Mouse (Mus musculus) CD4-positive, CD25-positive, alpha-beta regulatory T cell, adult 2 months (primary cell): ENCODE results near the gene Actn1.
"Not testable (repeated sequence)": the region's sequence is repeated elsewhere in the genome, so short reads cannot be mapped to it uniquely, and the experiment has no call there.

Experiments used
- DNase-seq: peaks from one replicate; pipeline ENCODE4 v3.0.0-alpha.2; 2012; ENCODE audit warnings: low read depth, low spot score

Actn1 gene

DNA sequence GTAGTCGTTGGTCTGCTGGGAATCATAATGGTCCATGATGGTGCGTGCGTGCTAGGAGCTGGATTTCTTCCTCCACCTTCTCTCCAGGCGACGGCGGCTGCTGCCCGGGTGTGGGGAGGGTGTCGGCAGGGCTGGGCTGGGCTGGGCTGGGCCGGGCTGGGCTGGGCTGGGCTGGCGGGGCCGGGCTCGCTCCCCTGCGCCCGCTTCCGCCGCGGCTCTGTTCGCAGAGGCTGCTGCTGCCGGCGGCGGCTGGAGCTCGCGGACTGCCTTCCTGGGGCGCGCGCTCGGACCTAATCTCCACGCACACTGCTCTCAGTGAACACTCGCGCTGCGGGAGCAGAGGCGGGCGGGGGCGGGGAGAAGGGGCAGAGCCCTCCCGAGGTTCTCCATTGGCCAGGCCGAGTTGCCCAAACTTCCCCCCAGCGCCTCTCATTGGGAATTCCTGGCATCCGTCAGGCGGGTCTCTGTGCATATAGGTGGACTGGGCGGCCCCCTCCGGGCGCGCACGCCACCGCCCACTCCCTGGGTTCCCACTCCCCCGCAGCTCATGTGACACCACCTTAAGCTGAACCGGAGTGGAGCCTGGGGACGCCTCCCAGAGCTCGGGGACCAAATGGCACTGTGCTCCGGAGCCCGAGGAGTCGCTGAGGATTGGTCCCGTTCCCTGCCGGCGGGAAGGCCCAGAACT lies at the start of gene Actn1:
TSS of gene Actn1 (minus strand) at position 316 of the 688 bp plus-strand sequence.
- peak; percentile 76 for DNase-seq

DNA sequence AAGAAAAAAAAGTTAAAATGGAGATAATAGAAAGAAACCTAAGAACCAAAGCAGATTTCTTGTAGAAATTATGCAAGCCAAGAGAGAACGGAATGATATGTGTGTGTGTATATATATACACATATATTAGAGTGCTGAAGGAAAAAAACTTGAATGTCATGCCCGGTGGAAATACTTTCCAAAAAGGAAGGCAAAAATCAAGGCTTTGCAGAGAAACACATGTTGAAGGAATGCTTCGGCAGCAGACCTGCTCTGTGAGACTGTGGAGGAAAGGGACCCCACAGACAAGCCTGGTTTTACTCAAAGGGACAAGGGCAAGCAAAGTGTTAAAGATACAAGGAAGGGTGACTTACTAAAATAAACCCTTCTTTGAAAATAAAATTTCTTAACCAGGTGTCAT lies 47.4 kb upstream of the Actn1 start:
- DNase-seq, result no peak

DNA sequence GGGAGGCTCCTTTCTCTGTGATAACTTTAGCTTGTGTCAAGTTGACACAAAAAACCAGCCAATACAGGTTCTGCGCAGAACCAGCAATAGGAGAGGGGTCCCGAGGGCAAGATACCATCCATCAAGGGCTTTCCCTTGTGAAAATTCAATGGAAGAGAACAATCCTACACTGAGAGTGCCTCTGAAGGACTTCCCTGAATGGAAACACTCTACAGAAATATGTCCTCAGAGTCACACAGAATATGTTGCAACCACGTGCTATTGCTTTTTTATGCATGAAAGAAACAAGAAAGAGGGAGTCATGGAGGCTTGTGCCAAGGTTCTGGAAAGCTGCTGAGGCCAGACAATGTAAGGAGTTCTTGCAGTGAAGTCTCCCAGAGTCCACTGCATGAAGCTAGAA lies 44.3 kb upstream of the Actn1 start:
- DNase-seq, result no peak

DNA sequence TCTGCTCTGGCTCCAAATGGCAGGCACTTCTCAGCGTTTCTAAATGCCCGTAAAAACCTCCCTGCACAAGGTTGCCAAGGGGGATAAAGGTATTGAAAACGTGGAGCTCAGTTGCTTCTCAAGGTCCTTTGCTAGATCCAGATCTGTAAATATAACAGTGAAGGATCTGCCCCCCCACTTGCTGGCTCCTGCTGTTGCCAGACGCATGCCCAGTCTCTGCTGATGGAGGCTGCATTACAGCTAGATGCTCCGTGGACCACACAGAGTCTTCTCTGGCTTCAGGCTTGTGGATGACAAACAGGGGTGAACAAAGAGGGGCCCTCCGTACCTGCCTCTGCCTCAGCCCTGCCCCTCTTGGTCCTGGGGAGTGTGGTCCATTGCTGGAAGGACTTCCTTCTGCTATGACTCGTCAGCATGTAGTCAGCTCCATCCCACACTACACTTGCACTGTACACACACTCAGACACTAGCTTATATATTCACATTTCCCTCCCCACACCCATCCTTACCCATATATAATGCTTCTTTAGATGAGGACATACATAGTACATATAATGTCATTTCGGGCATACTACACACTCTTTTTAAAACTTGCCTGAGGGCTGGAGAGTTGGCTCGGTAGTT lies 40.8 kb upstream of the Actn1 start:
- no peak for DNase-seq

DNA sequence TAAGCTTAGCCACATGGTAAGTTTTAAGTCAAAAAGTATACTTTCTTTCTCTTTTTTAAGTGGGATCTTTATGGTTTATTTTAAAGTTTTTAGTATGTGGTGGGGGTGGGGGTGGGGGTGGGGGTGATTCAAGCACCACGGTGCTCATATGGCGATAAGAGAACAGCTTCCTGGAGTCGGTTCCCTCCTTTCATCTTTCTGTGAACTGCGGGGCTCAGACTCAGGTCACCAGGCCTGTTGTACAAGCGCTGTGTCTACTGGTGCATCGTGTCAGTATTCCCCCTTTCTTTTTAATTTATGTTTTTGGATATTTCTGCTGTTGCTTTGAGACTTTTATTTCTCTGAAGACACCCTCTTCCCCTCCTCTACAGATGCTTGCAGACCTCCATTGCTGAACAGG lies 38.5 kb upstream of the Actn1 start:
- DNase-seq, result peak; percentile 34

DNA sequence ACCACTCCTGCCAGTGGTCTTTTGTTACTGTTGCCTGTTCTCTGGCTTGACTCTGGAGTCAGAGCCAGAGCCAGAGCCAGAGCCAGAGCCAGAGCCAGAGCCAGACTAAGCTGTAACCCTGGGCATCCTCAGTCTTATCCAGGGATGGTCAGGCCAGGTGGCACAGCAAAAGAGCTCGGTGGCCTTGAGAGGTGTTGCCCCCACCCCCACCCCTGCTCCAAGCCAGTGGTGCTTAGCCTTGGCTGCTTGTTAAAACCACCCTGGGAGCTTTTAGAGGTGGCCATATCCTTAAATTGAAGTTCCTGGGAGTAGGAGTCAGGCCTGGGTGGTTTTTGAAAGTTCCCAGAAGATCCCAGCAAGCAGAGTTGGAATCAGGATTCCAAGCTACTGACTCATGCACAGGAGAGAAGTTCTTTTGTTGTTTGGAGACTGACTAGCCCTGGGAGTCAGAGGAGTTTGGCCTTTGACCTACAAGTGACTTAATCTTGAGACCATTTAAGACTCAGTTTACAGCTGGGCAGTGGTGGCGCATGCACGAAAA lies 31.8 kb upstream of the Actn1 start:
- DNase-seq, result no peak

DNA sequence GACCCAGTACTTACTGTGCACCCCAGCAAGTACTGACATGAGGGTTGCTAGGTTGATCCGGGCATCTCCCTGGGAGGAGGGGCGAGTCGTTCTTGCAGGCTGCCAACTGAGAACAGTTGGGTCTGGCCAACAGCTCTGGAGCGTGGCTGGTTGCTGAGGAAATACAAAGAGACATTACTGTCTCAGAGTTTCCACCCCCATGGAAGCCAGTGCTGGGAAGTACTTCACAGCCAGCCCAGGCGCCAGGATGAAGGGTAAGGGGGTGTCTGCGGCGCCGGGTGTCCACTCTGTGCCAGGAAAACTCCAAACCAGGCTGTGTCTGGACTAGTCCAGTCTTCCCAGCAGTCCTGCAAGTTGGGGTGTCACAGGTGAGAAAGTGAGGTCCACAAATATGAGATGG lies 30.8 kb upstream of the Actn1 start:
- no peak for DNase-seq

DNA sequence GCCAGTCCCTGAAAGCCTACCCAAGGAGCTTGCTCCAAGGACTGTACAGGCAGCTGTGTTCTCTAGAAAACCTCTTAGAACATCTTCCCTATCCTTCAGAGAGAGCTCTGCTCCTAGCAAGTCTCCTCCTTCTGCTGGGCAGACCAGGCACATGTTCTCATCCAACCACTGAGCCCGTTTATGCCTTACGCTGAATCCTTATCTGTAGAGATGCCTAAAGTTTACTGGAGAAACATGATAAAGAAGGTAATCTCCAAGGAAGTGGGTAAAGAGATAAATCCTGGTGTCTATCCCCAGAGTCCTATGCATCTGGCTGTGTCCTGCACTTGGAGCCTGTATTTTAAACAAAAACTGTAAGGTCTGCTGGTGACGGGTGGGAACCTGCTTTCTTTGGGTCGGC lies 30.3 kb upstream of the Actn1 start:
- DNase-seq, result no peak

DNA sequence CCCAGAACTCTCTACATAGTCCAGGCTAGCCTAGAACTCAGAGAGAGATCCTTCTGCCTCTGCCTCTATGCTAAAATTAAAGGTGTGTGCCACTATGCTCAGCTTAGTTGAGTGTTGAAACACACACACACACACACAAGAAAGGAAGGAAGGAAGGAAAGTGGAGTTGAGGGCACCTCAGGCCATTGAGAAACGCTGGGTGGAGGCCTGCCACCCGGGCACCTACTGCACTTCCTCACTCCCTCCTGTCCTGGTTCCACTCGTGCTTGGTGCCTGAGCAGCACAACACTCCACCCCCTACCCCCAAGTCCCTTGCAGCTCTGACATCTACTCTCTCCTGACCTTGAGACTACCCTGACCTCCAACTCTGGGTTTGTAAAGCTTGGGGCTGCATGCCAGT lies 29.6 kb upstream of the Actn1 start:
- no peak for DNase-seq

DNA sequence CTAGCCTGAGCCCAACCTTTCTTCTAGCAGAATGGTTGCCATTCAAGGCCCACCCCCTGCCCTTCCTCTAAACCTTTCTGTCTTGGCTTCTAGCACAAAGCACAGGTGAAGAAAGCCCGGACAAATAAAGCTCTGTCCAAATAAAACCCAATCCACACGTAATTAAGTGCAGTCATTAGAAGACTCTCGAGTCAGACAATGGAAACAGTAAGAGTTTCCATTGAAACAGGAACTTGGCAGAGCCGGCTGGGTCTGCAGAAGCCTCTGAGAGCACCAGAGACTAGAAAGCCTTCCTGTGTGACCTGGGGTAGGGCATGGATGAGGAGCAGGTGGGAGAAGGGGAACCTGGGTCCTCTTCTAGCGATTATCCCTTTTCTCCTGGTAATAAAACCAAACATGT lies 25.7 kb upstream of the Actn1 start:
- DNase-seq, result peak; percentile 39

DNA sequence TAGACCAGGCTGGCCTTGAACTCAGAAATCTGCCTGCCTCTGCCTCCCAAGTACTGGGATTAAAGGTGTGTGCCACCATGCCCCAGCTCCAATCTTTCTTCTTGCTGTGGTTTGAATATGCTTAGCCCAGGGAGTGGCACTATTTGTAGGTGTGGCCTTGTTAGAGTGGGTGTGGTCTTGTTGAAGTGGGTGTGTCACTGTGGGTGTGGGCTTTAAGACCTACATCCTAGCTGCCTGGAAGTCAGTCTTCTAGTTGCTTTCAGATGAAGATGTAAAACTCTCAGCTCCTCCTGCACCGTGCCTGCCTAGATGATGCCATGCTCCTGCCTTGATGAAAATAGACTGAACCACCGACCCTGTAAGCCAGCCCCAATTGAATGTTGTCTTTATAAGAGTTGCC lies 24.1 kb upstream of the Actn1 start:
- DNase-seq, result not testable (repeated sequence)

DNA sequence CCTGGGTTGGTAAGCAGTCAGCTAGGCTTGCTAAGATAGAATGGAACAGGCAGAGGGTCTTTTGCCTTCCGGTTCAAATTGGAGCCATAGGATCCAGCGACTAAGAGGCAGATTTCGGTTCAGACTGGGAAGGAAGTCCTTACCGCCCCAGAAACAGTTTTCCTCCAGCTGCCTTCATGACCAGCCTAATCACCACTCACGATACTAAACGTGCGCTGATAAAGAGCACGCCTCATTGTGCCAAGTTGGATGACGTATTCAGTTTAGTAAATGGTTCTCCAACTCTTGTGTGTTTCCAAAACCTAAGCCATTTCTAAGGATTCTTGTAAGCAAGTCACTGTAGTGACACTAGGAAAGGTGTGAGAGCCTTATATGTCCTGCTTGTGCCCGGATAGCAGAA lies 18.7 kb upstream of the Actn1 start:
- no peak for DNase-seq

DNA sequence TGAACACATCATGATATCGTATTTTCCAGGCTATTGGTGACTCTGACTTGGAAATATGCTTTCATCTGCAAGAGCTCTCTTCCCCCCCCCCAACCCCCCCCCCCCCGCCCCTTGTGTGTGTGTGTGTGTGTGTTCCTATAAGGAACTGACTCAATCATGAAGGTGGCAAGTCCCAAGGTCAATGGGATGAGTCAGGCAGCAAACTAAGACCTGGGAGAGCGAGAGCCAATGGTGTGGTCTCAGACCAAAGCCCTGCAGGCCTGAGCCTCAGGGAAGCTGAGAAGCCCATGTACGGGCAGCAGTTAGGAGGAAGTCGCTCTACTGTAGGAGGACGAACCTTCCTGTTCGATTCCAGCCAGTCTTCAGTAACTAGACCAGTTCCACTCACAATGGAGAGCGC lies 17.3 kb upstream of the Actn1 start:
- DNase-seq, result no peak

DNA sequence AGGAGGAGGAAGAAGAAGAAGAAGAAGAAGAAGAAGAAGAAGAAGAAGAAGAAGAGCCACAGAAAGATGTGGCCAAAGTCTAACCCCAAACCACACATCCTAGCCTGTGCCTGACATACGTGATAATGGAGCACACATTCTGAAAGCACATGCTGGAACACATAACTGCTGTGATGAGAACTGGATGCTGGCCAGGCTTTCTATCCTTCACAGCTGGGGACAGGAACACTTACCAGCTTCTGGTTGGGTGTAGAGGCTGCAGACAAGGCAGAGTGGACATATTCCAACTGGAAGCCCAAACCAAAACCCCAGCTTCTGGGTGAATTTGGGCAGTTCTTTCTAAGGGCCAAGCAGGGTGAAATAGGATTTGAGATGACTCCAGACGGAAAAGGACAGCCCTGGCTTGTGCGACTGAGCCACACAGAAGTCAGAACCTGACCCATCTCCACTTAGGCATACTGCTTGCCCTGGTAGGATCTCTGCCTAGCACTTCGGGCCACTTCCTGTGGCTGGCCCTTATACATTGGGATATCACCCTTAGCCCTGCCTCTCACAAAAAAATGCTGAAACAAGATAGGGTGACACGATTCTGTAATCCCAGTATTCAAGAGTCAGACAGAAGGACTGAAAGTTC lies 15.1 kb upstream of the Actn1 start:
- DNase-seq, result no peak

DNA sequence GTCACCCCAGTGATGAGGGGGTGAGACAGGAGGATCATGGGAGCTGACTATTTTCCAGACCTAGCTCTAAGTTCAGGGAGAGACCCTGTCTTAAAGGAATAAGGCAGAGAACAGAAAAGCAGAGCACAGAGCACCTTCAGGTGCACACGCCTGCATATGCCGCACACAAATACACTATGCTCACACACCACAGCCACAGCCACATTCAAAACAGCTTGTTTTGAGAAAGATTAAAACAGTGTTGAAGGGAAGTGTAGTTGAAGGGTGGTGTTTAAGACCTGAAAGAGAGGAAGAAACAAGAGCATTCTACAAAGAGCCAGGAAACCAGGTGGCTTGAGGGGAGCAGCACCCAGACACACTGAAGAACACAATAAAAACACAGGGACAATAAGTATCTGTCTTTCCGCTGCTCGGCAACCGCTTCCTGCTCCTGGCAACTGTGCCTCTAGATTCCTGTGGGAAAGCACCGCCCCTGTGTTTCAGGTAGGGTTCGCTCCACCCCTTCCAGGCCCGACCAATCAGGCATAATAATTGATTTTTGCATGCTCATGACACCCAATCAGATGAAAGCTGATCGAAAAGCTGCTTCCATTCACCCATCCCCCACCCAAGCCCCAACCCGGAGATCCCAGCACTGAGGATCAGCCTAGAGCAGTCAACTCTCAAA lies 13.0 kb upstream of the Actn1 start:
- DNase-seq, result peak; percentile 79

DNA sequence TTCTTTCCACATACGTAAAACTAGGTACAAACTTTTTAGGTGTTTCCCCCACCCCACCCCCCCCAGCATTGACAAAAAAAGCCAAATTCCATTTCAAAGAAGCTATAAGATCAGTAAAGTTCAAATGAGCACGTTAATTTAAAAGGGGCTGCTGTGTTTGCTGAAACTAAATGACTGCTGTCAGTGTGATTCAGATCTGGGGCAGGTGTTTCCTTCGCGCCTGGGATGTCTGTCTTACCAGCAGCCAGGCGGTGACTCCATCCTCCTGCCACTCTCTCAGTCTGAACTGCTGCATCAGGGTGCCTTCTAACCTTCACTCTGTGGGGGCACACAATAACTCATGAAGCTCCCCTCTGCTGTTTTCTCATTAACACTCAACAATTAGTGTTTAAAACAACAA lies 11.6 kb upstream of the Actn1 start:
- peak; percentile 66 for DNase-seq

DNA sequence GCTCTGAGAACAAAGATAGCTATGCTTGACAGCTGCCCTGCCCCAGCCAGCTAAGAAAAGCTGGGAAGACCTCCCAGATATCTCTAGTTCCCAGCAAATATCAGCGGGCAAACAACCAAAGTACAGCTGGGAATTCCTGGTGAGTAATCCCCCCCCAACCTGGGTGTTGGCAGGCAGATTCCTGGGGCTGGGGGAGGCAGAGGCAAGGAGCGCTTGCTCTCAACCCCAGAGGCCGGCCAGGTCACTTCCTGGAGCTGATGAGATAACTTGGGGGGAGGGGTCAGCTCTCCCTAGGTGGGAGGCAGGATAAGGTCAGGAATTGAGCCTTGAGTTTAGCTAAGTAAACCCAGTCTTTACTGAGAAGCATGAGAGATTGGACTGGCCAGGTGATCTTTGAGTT lies 10.8 kb upstream of the Actn1 start:
- no peak for DNase-seq

DNA sequence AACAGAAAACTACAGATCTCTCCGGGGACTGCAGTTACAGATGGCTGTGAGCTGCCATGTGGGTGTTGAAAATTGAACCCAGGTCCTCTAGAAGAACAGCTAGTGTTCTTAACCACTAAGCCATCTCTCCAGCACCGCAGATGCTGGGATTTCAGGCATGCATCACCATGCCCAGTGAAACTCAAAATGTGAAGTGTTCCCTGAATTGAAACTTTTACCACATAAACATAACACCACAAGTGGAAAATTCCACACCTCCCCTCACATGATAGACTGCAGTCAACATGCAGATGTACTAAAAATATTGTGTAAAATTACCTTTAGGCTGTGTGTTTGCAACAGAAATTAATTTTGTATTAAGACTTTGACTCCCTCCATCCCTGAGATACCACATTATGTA lies 9.1 kb upstream of the Actn1 start:
- peak; percentile 34 for DNase-seq

DNA sequence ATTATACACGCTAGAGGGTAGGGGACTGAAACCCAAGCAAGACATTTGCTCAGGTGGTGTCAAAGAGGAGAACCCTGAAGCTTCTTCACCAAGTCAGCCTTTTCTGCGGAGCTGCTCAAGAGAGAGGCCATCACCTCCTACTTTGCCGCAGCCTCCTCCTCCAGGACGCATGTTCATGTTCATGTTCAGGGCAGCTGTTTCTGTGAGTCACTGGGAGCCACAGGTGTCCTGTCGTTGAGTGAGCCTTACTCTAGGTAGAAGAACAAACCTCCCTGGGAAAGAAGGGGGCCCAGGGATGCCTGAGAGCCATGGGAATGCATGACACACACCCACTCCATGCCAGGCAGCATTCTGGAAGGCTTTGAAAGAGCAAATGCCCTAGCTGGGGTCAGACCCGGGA lies 7.8 kb upstream of the Actn1 start:
- DNase-seq, result no peak

DNA sequence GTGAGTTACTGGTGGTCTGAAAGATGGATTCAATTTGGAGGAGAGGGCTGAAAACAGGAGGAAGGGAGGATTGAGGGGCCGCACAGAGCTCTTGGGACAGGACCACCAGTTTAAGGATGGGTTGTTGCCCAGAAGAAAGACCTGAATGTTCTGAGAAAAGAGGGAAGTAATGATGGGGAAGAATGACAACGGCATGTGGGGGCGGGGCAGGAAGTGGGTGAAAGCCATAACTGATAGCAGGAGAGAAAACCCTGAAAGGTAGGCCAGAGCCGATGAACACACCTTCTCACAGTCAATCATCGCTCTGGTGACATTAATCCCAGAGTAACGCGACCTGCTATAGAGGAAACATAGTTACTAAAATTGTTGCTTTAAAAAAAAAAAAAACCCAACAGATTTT lies 4.2 kb upstream of the Actn1 start:
- DNase-seq, result peak; percentile 56

DNA sequence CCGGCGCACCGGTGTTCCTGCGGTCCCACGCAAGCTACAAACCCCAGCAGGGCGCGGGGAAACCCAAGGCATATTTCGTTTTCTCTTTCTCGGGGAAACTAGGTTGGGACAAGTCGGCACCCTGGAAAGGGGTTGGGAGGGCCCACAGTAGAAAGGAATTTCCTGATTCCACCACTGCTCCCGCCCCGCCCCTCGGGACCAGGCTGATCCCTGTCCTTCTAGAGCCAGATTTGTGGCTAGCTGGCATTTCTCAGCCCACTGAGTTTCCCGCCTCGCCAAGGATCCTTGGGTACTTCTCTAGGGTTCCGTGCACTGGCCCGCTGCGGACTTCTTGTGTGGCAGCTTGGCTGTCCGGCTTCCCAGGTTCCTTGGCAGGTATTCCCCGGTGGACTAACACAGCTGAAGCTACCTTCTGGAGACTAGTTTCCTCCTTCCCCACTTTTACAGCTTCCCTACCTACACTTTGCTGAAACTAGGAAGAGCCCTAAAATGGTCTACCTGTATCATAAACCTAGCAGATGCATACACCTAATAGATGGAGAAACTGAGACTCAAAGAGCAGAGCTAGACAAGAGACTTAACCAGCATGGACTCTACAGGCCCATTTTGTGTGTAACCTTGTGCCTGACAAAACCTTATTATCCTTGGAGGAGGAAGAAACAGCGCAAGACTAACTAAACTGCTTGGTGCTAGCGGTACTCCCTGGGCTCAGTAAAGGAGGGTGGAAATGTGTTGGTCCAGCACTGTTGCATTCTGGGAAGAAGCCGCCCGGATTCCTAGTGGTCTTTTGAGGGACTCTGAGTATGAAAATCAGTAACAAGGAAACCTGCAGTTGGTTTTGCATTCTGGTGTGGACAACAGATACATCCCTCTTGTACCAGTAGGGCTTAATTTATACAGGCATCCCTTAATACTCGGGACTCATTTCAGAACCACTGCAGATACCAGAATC lies 849 bp upstream of the Actn1 start:
- no peak for DNase-seq
